Mouse (Mus musculus) G1E (cell line): ENCODE results near the gene Ncf4.

ENCODE experiments used
- CTCF ChIP-seq: IDR thresholded peaks from 2 replicates; pipeline ENCODE4 v1.5.1; 2012; ENCODE audit warnings: low read depth, low read length, inconsistent platforms, mixed read lengths
- GATA1 ChIP-seq: IDR thresholded peaks from 2 replicates; pipeline ENCODE4 v1.6.1; 2012; ENCODE audit warnings: borderline replicate concordance, low read length, inconsistent platforms, mixed read lengths

DNA sequence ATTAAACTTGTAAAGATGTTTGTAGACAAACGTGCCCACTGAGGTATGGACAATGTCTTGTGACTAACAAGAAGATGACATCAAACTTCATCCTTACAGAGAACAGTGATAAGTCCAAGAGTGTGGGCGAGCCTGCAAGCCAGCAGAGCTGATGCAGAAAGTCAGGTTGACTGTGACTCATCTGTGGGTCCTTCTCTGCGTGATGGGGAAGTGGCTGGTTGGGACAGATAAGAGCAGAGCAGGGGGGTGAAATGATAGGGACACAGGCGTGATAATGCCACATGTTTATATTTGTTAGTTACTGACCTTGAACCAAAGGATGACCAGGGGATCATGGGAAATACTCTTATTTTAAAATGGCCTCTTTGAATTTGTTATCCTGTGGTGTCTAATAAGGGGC is 23.3 kb downstream of the Ncf4 start:
- TF ChIP-seq GATA1: no peak
- no peak for TF ChIP-seq CTCF
